Comparison of ENCODE assay signal across 20 mouse cellular contexts in genomic region chr8:126502722-126503121, GRCm38 (mm10). TPM values are rescaled to one million over a fixed set of nuclear protein-coding genes. Genes with fewer than 3 reads are reported as not detected.
DNase-seq lines count a peak whose midpoint lies in the region; ATAC-seq and TF ChIP-seq lines count a peak whose summit lies in the region.
"Had no signal": no experiment of that assay in that cellular context is flagged by ENCODE, and none has a peak within 500 bp of the region (broad histone marks: within the 10 kb centered on the region; RNA-seq: fewer than 3 reads in every experiment).

No protein-coding gene starts in this region.

- no peak overlapping the region for H3K9ac ChIP-seq in liver, adult 2 months (ENCODE audit: low read depth, low read length)
- H3K9ac ChIP-seq: forebrain, embryonic 15.5 days; kidney, embryonic 15.5 days; liver, embryonic 14.5 days; midbrain, embryonic 13.5 days had no signal

- no peak overlapping the region for H3K27ac ChIP-seq in liver, adult 2 months (replicated peaks; ENCODE audit: insufficient read depth, low read depth, low read length)
- H3K27ac ChIP-seq in left cerebral cortex, adult 2 months: no peak overlapping the region
- H3K27ac ChIP-seq: forebrain, embryonic 15.5 days; gastrocnemius, adult 2 months; hindbrain, postnatal 0 days; kidney, embryonic 15.5 days; layer of hippocampus, adult 2 months; liver, embryonic 14.5 days; midbrain, embryonic 13.5 days had no signal

- no peak for TF ChIP-seq POLR2A in liver, adult 2 months (IDR thresholded peaks at IDR 0.05; ENCODE audit: extremely low read depth, insufficient read depth, low read length)

- TF ChIP-seq CTCF in liver, adult 2 months (IDR thresholded peaks at IDR 0.05; ENCODE audit: low read depth, low read length): no peak
- TF ChIP-seq CTCF in left cerebral cortex, adult 2 months (IDR thresholded peaks at IDR 0.05): no peak

- H3K4me1 ChIP-seq in liver, adult 2 months (ENCODE audit: control insufficient read depth, insufficient read depth, low read length): peaks cover 4% of the 10 kb centered on the region

- no peak overlapping the region for H3K4me3 ChIP-seq in liver, adult 2 months (ENCODE audit: insufficient read depth, low read depth, low read length)
- H3K4me3 ChIP-seq in left cerebral cortex, adult 2 months: no peak overlapping the region
- H3K4me3 ChIP-seq: forebrain, embryonic 15.5 days; gastrocnemius, adult 2 months; kidney, embryonic 15.5 days; layer of hippocampus, adult 2 months; midbrain, embryonic 13.5 days had no signal

- peak; percentile 46 for DNase-seq in adrenal gland, postnatal 14 days
- DNase-seq in adrenal gland, adult 8-10 months: no peak
- DNase-seq in liver, adult 2 months (ENCODE audit: extremely low read depth, low read depth, low spot score): peak; percentile 17
- DNase-seq in liver (no peak), R1 (ENCODE audit: low read depth, low spot score) (peak; percentile 72)
- no peak for DNase-seq in cerebellum, adult 8-10 months
- DNase-seq in left cerebral cortex, adult 2 months (ENCODE audit: extremely low spot score in 1 of 2, low spot score in 2 of 2): no peak
- DNase-seq: cerebellum, adult 11 months; gastrocnemius, adult 2 months; heart, adult 18-20 months; heart, postnatal 14 days; lung, postnatal 14 days had no signal

- WGBS in liver, adult 2 months: 71% methylated on average over 2 of the region's 2 CpGs

- H3K79me2 ChIP-seq in liver, adult 2 months (ENCODE audit: control insufficient read depth, insufficient read depth, low read length): no peaks in the 10 kb centered on the region

- no peaks in the 10 kb centered on the region for H3K36me3 ChIP-seq in liver, adult 2 months (ENCODE audit: control insufficient read depth, insufficient read depth, low read length)
- H3K36me3 ChIP-seq: forebrain, embryonic 15.5 days; kidney, embryonic 15.5 days; midbrain, embryonic 13.5 days had no signal

- peak; percentile 78 for ATAC-seq in megakaryocyte-erythroid progenitor cell, adult 5-6 weeks (replicated peaks; ENCODE audit: low FRiP score, low TSS enrichment, poor library complexity, severe bottlenecking)
- ATAC-seq: activated CD4-positive, CD25-positive, alpha-beta regulatory T cell, adult 4 months; forebrain, embryonic 15.5 days; hindbrain, postnatal 0 days; midbrain, embryonic 13.5 days had no signal

- no peaks in the 10 kb centered on the region for H3K27me3 ChIP-seq in liver, adult 2 months (ENCODE audit: control insufficient read depth, insufficient read depth, low read length)
- H3K27me3 ChIP-seq: forebrain, embryonic 15.5 days; kidney, embryonic 15.5 days had no signal

- intact Hi-C loops in left cerebral cortex, adult 2 months (cut with DNase I): no loop called here

RNA-seq across cellular contexts. Expression of gene Tarbp1, which starts 27.9 kb away (rescaled TPM):
- total RNA-seq in adrenal gland, postnatal 14 days (2021): 9.4 and 10.0 TPM in 2 replicates
- 1 to 10 TPM; 6.3 to 7.9 (median 7.8) TPM for total RNA-seq in adrenal gland, adult 8-10 months (2022)
- 2.8 and 3.8 TPM in 2 replicates for total RNA-seq in liver, adult 2 months (2014; rRNA removed)
- polyA plus RNA-seq in liver, adult 2 months (2012; rRNA removed): 1.6 and 2.4 TPM in 2 replicates
- 20.0 and 22.7 TPM in 2 replicates for total RNA-seq in megakaryocyte-erythroid progenitor cell, adult 5-6 weeks (2014; fragmentation: Nextera tagmentation)
- 13.0 and 17.8 TPM in 2 replicates for total RNA-seq in megakaryocyte-erythroid progenitor cell, adult 5-6 weeks (2017)
- total RNA-seq in left cerebral cortex, adult 2 months (2021): 1 to 10 TPM; 4.2 to 4.6 TPM

Comparison
In these comparisons a context has a peak if more than half of its experiments do, and no peak if none do; other contexts are left out.
1. DNase-seq: peak in adrenal gland, postnatal 14 days (single experiment), liver, adult 2 months (single experiment) and R1 (single experiment); none in adrenal gland, adult 8-10 months (single experiment), liver (single experiment), cerebellum, adult 8-10 months (single experiment) and left cerebral cortex, adult 2 months (0 of 2).